Mouse (Mus musculus): ENCODE measurements around the gene Lgals3bp. TPM values are rescaled to one million over a fixed set of nuclear protein-coding genes. Genes with fewer than 3 reads are reported as not detected.

The Lgals3bp gene
- total RNA-seq, 2 experiments from 2014 or later = 11.1 to 14.4 TPM

DNA sequence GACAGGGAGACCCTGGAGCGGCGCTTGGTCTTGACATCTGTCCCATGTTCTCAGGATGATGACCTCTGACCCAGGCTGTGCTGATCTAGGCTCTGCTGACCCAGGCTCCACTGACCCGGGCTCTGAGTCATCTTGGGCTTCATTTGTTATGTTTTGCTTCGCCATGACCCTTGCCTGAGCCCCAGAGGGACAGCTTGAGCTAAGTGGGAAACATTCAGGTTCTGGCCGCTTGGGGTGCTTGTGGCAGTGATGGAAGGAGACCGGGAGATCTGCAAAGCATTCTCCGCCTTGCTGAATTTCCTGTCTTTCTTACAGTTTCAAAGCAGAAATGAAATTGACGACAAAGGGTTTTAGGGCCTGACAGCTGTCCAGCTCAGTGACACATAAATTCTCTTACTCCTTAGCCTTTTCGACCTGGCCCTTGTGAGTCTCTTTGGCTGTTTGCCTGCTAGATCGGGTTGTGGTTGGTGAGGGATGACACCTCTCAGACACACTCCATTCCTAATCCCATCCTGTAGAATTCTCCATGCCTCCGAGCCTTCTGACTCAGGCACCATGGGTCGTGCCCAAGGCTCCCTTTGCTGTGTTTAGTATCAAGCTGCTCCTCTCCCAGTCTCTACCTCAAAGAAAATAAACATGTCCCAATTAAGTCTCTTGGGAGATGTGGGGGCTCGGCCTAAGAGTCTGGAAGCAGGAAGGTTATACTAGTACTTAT is 22.9 kb upstream of the Lgals3bp start:
- no peak for DNase-seq (ENCODE audit: low spot score in 2 of 2)

- peak; percentile 79 to 91 for DNase-seq (ENCODE audit: low spot score in 2 of 2)
Measured at GRCm38 (mm10) chr11:118423266-118423971, 21.5 kb upstream of the Lgals3bp start.

GRCm38 (mm10) chr11:118420261-118420660 is 18.4 kb upstream of the Lgals3bp start:
- DNase-seq (ENCODE audit: low spot score in 2 of 2) = no peak

GRCm38 (mm10) chr11:118418834-118419504 is 17.1 kb upstream of the Lgals3bp start, which contains the start of gene Cant1:
Cant1 (minus strand) TSS chr11:118419086.
- DNase-seq (ENCODE audit: low spot score in 2 of 2) = peak; percentile 97 to 99

DNA sequence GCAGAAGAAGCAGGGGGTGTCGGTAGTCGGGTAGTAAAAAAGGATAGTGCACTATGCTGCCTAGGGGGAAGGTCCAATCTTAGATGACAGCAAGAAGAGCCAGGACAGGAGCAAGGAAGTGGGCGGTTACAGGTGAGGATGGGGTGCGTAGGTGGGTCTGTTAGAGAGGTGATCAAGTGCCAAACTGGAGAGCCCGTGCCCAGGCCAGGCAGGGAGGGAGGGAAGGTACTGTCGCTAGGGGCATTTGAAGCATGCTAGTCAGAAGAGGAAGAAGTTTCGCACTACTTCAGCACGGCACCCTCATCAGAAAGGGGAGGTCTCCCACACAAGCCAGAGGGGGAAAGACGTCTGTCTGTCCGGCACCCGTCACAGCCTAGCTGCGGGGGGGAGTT is 16.5 kb upstream of the Lgals3bp start:
- DNase-seq (ENCODE audit: low spot score in 2 of 2) = no peak

DNA sequence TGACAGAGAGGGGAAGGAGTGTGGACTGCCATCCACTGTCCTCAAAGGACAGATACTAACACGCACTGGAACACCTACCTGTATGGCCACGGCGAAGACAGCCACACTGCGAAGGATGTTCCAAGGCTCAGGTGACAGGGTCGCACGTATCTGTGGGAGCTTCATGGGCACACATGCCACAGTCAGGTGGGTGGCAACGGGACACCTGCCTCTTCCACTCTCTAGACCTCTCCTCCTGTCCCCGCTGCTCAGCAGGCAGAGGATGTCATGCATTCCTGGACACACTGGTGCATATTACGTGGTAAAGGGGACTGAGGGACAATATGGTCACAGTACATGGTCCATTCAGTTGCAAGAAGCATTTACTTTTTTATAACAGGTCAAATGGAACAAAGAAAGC is 15.6 kb upstream of the Lgals3bp start:
- DNase-seq (ENCODE audit: low spot score in 2 of 2) = no peak

- DNase-seq (ENCODE audit: low spot score in 2 of 2) = no peak
Measured at GRCm38 (mm10) chr11:118416046-118416445, 14.2 kb upstream of the Lgals3bp start.

- DNase-seq (ENCODE audit: low spot score in 2 of 2) = no peak
Measured at GRCm38 (mm10) chr11:118415630-118416029, 13.7 kb upstream of the Lgals3bp start.

DNA sequence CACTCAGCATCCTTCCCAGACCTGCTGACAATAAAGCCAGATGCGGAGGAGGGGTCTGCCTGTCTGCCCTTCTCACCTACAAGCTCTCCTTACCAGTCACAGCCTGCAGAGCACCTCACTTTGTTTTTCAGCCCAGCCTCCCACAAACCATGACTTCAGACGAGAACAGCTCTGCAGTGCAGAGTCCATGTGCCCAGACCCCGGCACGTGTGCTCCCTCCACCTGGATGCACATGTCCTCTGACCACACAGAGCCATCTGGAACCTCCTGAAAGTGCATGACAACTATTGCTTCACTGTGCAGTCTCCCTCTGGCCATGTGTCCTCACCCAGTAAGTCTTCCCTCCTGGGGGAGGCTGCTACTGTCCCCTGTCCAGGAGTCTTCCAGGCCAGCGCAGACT is 12.4 kb upstream of the Lgals3bp start:
- no peak for DNase-seq (ENCODE audit: low spot score in 2 of 2)

DNA sequence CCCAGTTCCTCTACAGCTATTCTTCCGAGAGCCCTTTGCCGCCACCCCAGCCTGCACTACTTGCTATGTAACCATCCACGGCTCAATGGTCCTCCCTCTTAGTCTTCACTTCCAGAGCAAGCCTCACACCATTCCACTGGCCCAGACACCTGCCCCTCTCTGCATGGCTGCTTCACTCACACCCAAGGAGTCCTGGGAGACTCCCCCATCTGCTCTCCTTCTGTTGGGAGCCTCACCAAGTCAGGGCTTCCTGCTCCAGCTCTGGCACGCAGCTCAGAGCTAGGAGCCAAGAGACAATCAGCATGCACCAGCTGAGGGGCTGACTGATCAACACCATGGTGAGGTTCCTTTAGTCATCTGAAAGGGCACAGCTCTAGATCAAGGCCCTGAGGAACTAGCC is 11.2 kb upstream of the Lgals3bp start:
- DNase-seq (ENCODE audit: low spot score in 2 of 2) = no peak

DNA sequence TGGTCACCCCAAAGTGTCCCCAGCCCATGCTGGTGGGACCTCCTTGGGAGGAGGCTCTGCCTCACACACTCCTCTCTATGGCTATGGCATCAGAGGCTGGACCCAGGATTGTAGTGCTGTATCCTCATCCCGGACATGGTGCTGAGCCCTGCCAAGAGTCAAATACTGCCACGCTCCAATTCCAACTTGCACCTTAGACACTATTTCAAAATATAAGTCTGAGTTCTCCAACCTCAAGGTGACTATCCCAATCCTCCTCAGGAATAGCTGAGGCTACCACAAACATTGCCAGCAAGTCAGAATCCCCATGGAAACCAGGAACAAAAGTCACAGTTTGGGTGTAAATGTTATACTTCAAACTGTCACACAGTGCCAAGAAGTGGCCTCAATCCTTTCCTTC is 10.7 kb upstream of the Lgals3bp start:
- DNase-seq (ENCODE audit: low spot score in 2 of 2) = no peak

DNA sequence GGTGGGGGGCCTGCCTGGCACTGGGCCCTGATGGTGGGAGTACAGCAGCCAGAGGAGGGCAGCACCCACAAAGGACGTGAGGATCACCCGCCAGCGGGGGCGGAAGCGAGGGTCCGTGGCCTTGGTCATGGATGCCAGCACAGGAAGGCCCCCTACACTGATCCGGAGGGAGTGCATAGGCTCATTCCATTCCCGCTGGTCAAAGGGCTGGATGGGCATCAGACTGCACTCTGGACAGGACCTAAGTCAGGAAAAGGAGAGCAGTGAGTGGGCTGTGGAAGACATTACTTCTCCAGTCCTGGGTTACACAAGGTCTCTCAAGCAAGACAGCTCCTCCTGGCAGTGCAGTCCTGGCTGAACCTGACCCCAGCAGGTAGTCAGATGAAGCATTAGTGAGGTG is 9.4 kb upstream of the Lgals3bp start:
- DNase-seq (ENCODE audit: low spot score in 2 of 2) = no peak

- DNase-seq (ENCODE audit: low spot score in 2 of 2) = no peak
Measured at GRCm38 (mm10) chr11:118410479-118410878, 8.6 kb upstream of the Lgals3bp start.

DNA sequence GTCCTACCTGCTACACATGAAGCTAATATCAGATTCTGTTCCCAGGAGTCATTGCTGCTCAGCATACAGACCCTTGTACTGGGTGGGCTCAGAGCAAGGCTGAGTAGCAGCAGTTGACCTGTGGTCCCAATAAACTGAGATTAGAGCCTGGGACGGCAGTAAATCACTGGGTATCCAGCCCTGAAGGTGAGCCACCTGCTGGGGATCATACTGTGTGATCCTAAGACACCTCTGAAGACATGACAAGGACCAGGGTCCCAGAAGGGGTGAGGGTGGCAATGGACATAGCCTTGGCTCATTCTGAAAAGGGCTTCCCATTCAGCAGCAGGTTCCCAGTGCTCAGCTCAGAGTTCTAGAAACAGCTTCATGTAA is 8.2 kb upstream of the Lgals3bp start:
- DNase-seq (ENCODE audit: low spot score in 2 of 2) = no peak

GRCm38 (mm10) chr11:118409106-118410072 is 7.5 kb upstream of the Lgals3bp start:
- no peak for DNase-seq (ENCODE audit: low spot score in 2 of 2)

- no peak for DNase-seq (ENCODE audit: low spot score in 2 of 2)
Measured at GRCm38 (mm10) chr11:118408051-118408740, 6.3 kb upstream of the Lgals3bp start.

- no peak for DNase-seq (ENCODE audit: low spot score in 2 of 2)
Measured at GRCm38 (mm10) chr11:118407318-118407910, 5.5 kb upstream of the Lgals3bp start.

- no peak for DNase-seq (ENCODE audit: low spot score in 2 of 2)
Measured at GRCm38 (mm10) chr11:118406521-118406920, 4.6 kb upstream of the Lgals3bp start.

- no peak for DNase-seq (ENCODE audit: low spot score in 2 of 2)
Measured at GRCm38 (mm10) chr11:118405311-118405710, 3.4 kb upstream of the Lgals3bp start.
